Mouse (Mus musculus): ENCODE measurements around the gene Sumo1.
"Not testable (repeated sequence)": the region's sequence is repeated elsewhere in the genome, so short reads cannot be mapped to it uniquely, and the experiment has no call there.

Sumo1 gene

DNA sequence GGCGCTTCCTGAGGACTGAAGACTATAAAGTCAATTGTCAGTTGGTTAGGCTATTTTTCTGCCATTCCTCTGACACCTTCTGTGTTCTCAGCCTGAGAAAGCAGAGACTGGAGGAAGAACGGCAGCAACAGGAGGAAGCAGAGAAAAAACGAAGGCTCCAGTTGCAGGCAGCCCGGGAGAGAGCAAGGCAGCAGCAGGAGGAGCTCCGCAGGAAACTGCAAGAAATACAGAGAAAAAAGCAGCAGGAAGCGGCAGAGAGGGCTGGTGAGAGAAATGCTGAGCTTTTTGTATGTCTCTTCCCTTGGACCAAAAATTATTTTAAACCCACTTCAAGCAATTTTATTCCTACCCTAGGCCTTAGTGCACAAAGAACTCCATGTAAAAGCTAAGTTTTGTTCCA lies 37.6 kb downstream of the Sumo1 start:
- DNase-seq, result no peak

GRCm38 (mm10) chr1:59631986-59632659 lies 38.5 kb downstream of the Sumo1 start:
- DNase-seq, result no peak

- not testable (repeated sequence) for DNase-seq
Measured at GRCm38 (mm10) chr1:59630356-59630755, 40.3 kb downstream of the Sumo1 start.

- no peak for DNase-seq
Measured at GRCm38 (mm10) chr1:59629194-59629593, 41.4 kb downstream of the Sumo1 start.

DNA sequence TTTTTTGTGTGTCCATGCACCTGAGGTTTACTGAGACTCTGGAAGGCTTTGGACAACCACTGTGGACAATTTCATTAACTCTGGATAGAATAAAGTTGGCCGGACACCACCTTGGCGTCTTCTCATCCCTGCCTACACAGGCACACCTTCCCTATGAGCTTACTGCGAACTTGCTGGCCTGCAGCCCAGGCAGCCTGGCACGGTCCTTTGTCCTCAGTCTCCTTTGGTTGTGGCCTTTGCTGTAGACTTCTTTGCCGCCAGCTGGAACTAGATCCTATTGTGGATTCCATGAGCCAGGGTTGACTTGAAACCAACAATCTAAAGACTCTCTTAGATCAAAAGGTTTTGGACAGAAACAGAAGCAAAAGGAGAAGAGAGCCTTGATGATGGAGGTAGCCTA lies 45.2 kb downstream of the Sumo1 start:
- DNase-seq, result no peak

GRCm38 (mm10) chr1:59623325-59624017 lies 47.2 kb downstream of the Sumo1 start:
- DNase-seq, result peak; percentile 56 to 71

DNA sequence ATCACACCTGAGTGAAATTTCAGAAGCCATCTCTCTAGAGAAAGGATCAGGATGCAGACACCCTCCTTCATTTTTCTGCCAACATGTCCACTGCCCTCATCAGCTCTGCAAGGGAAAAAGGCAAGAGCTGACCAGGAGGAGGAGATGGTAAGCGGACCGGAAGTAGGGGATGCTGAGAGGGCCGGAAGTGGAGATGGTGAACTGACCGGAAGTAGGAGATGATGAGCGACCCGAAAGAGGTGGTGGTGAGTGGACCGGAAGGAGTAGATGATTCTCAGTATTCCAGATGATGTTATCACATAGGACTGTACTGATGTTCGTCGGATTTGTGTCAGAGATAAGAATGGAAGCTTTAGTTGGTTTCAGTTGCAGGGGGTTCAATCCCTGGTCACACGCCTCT lies 51.4 kb downstream of the Sumo1 start:
- DNase-seq, result no peak

- DNase-seq, result no peak
Measured at GRCm38 (mm10) chr1:59615021-59615420, 55.6 kb downstream of the Sumo1 start.

DNA sequence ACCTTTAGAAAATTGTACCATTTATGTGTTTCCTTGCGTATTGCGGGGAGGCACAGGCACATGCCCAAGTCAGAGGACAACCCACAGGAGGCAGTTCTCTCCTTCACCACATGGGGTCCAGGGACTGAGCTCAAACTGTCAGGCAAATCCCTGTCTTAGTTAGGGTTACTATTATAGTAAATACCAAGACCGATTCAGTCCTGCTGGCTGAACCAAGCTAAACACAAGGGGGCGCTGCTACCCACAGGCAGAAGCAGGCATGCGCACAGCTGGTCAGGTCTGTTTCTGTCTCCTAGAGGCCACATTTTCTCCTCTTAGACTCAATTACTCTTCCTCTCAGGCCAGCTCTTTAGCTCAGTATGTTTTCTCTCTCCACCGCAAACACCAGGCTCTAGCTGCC lies 56.8 kb downstream of the Sumo1 start:
- peak; percentile 53 to 67 for DNase-seq

DNA sequence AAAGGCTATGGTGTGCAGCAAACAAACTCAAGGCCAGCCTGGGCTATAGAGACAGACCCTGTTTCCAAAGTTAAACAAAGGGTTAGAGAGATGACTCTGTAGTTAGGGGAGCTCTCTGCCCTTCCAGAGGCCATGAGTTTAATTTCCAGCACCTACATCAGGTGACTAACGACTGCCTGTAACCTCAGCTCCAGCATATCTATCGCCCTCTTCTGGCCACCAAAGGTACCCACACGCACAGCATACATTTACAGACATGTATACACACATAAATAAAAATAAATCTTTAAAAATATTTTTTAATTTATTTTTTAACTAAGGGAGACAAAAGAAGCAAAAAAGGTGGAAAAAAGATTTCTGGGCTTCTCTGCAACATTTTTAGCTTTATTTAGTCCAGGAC lies 59.7 kb downstream of the Sumo1 start:
- no peak for DNase-seq

GRCm38 (mm10) chr1:59609896-59610295 lies 60.7 kb downstream of the Sumo1 start:
- DNase-seq, result peak in 1 of 2 experiments; percentile 17

DNA sequence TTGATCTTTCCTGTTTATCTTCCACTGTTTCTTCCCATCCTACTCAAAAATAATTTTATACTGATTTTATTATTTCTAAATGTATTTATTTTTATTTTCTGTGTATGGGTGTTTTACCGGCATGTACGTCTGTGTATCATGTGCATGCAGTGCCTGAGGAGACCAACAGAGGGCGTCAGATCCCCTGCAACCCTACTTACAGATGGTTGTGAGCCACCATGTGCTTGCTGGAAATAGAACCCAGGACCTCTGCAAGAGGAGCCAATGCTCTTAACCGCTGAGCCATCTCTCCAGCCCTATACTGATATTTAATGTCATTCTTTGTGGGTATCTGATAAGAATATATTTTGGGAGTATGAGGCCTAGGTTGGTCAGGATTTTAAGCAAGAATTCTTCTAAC lies 61.2 kb downstream of the Sumo1 start:
- no peak for DNase-seq

DNA sequence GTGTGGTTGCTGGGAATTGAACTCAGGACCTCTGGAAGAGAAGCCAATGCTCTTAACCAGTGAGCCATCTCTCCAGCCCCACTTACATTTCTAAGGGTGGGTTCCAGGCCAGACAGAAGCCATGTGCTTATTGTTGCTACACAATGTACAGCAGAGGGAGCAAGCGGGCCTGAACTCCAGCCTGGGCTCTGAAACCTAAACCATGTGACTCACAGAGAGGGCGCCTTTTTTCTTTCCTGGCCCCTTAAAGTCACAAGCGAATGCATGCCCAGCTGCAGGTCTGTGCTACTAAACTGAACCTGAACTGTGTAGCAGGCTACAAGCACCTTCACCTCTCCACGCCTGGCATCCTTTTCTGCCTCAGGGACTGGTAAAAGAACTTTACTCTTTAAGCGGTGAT lies 61.7 kb downstream of the Sumo1 start:
- DNase-seq, result no peak

- DNase-seq, result no peak
Measured at GRCm38 (mm10) chr1:59608125-59608762, 62.4 kb downstream of the Sumo1 start.

DNA sequence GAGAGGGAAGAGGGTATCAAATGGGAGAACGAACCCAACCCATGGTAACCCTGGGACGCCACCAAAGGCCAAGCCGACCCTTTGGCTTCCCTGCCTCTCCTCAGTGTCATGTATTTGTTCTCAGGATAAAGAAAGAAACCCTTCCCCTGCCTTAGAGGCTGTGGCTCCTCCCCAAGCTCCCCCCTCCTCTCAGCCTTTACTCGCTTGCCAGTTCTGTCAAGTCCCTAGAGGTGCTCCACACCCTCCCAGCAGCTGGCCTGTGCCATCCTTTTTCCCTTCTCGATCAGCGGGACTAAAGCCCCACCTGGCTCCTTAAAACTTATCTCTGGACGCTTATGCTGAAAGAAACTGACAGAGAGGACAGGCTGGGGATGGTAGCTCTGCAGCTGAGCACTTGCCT lies 63.6 kb downstream of the Sumo1 start:
- no peak for DNase-seq

DNA sequence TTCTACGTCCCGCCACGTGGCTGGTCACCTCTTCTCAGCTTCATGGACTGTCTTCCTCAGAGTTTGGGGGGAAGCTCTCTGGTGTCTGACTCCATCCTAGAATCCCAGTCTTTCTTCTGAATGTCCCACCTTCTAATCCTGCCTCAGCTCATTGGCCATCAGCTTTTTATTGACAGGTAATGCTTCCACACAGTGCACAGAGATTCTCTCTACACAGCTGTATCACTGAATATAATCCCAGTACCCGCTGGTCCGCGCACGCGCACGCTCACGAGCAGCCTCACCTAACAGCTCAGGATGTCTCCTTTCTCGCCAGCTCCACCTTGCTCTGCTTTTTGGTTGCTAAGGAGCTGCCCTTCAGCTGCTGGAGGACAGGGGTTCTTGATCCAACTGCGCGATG lies 64.2 kb downstream of the Sumo1 start:
- DNase-seq, result no peak

GRCm38 (mm10) chr1:59603893-59604292 lies 66.7 kb downstream of the Sumo1 start:
- no peak for DNase-seq

DNA sequence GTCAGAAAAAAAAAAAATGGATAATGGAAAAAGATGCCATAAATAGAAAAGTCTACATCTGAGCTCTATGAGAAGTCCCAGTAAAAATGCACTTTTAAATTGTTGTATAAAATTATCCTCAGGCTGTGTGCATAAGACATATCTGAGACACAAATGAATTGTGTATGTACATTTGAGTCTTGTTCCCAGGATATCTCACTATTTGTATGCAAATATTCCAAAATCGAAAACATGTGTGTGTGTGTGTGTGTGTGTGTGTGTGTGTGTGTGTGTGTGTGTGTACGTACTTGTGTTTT lies 67.3 kb downstream of the Sumo1 start:
- DNase-seq, result no peak

DNA sequence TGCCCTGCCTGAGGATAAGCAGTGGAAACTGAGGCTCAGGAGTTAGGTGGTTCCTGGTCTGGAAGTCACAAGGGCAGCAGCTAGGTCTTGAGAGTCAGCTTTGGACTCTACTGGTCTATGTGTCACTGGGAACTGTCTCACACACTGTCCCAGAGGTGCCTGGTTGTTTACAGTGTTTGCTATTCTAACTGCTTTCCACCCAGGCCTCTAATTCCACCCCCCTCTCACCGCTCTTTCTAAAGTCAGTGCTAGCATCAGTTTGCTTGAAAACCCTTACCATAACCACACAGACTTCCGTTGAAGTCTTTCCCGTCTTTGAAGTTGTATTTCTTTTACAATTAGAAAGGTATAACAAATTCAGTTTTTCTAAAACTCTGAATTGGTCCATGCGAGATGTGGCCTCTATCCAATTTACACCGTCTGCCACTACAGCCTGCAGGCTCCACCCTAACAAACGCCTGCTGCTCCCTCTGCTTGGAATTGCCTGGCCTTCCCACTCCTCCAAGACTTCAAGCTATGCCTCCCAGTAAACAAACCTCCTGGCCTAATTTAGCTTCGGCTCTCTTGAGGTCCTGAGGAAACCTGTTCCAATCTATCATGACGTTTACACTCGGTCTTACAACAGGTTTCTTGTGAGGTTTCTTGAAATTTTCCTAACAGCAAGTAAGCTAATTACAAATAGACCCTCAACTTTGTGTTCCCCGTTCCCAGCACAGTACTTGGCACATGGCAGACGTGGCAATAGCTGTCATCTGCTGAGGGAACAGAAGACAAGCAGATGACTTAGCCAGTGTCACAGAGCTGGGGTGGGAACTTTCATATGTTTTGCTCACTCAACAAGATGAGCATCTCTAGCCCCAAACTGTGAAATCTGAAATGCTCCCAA lies 67.9 kb downstream of the Sumo1 start:
- no peak for DNase-seq

DNA sequence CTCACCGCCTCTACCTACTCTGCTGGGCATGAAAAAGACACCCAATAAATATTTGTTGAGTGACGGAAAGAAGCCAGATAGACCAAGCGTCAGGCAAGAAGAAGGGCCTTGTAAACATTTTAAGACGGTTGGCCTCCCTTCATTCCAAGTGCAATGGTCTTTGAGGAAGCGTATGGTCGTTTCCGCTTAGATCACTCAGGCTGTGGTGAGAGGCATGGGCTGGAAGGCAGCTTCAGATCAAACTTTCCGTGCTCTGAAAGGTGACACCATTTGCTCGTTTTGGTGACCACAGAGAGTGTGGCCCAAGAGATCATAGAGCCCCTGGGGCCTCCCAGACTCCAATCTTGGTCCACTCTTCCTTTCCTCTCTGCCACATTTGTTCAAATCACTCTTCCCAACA lies 75.0 kb downstream of the Sumo1 start:
- no peak for DNase-seq

DNA sequence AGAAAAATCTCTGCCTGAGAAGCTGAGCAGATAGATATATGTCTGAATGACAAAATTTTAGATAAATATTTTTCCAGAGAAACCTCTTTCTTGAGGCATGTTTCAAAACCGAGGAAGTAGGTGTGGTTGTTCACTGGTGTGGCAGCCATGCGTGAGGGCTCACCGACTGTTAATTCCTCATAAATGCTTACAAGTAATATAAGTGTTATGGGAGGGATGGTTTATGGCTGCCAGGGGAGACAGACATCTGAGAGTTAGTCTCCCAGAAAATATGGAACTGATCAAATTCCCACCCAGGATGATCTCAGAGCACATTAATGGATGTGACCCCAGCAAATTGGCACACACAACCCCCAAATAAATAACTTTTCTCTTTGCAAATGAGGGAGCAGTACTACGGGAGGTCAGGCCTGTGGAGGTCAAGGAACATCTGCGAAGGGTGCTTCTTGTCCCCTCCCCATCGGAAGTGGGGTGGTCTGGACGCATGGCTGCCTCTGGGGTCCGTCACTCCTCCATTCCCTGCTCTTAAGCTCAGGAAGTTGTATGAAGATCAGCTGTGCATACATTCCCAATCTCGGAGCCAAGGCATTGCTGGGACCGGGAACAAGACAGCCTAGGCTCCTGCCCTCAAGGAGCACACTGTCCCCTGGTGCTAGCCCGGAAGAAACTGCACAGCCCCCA lies 75.9 kb downstream of the Sumo1 start:
- DNase-seq, result no peak

- DNase-seq, result no peak
Measured at GRCm38 (mm10) chr1:59593622-59594035, 77.0 kb downstream of the Sumo1 start.

- DNase-seq, result peak in 1 of 2 experiments; percentile 27
Measured at GRCm38 (mm10) chr1:59592876-59593275, 77.8 kb downstream of the Sumo1 start.
